Mouse (Mus musculus) erythroblast, embryonic 14.5 days (primary cell): Measurements from ENCODE around the gene Ccs.

Experiments
- GATA1 ChIP-seq: IDR thresholded peaks from 2 replicates; pipeline ENCODE4 v1.6.1; 2012; ENCODE audit warnings: low read length, inconsistent platforms, mixed read lengths
- TAL1 ChIP-seq: IDR thresholded peaks from 3 replicates; pipeline ENCODE4 v1.6.1; 2012; ENCODE audit warnings: low read length, inconsistent platforms, mixed read lengths

DNA sequence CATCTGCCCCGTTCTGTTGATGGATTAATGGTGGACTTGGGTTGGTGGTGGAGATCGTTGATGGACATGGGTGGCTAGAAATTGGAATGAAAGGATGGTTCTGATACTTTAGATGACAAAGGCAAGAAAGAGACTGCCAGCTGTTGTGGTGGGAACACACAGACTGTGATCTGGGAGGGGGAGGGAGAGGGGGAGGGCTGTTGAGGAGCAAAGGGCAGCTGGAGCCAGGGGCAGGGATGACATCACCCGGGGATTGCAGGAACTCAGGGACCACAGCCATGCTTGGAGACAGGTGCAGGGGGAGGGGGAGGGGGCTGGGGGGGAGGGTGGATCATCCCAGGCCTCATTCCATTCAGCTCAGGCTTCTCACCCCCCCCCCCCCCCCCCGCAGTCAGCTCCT lies 37.1 kb upstream of the Ccs start:
- TF ChIP-seq GATA1 (no peak), TAL1 (no peak)
